Mouse (Mus musculus) left cerebral cortex, postnatal 25 days (tissue): ENCODE results near the gene 2310061I04Rik. TPM values are rescaled to one million over a fixed set of nuclear protein-coding genes. Genes with fewer than 3 reads are reported as not detected.
A peak's percentile ranks its signal among the peaks of the same experiment; 100 is the strongest.
"Not testable (repeated sequence)": the region's sequence is repeated elsewhere in the genome, so short reads cannot be mapped to it uniquely, and the experiment has no call there.

Source experiments
- DNase-seq, 2 experiments: peaks; one replicate each; pipeline ENCODE4 v3.0.0; 2022; ENCODE audit warnings: low spot score in 2 of 2, mixed read lengths in 1 of 2
- intact Hi-C: fragments of 180-260 bp; cut with DNase I; formaldehyde crosslinking; loops from one replicate; pipeline ENCODE4 v1.15.1; 2025
- total RNA-seq, 2 experiments: library from RNA; stranded (reverse); gene quantifications; 2 replicates each; pipeline ENCODE4 v1.2.3; 2021

Gene 2310061I04Rik
- total RNA-seq = 10 to 100 TPM; 55.4 to 59.6 TPM

DNA sequence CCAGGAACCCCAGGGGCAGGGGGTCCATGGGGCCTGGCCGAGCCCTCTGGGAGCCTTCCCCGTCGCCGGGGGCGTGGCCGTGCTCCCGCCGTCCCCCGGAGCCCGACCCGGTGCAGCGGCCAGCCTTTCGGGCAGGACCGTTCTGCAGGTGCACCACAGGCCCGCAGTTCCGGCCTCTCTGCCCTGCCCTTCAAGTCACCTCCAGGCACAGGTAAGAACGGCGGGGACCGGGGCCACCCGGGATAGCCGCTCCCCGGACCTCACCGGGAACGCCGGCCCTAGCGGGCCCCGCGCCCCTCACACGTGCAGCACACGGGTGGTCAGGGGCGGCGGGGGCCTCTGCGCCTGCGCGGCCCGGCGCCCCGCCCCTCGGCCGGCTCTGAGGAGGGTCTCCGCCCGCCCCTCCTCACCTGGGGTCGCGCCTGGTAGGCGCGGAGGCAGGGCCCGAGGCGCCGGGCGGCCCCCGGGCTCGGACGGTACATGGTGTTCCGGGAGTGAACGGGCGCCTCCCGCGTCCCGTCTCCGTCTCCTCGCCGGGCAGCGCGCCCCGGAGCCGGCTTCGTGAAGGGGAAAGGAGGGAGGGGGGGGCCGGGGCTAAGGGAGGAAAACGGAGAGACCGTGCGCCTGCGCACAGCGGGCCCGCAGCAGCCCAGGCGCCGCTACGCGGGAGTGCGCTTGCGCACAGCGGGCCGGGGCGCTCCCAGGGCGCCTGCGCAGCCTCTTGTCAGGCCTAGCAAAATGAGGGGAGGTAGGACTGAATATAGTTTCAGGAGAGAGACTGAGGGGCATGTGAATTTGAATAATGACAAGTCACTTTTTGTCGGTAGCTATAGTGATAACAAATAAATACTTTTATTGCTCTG, at the start of gene 2310061I04Rik:
Gene 2310061I04Rik, minus strand, starts transcription at position 651 of the 863 bp plus-strand sequence.
- peak; percentile 92 to 96 for DNase-seq
- intact Hi-C loops = no loop called here

DNA sequence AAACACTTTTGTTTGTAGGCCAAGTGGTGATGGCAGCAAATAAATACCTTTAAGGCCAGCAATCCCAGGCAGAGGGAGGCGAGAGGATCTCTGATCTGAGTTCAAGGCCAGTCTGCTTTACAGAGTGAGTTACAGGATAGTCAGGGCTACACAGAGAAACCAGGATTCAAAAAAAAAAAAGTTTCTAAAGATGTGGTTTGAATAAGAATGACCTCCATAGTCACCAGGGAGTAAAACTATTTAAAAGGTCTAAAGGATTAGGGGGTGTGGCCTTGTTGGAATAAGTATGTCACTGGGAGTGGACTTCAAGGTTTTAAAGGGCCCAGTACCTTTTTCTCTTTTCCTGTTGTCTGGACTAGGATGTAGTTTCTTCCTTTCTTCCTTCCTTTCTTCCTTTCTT, 42.7 kb upstream of the 2310061I04Rik start:
- intact Hi-C loops = loop anchor here (5.0 to 10.0 kb wide), 4 partner anchors 125 to 477 kb away; partner anchors contain the start of gene H2-T3
- no peak for DNase-seq

DNA sequence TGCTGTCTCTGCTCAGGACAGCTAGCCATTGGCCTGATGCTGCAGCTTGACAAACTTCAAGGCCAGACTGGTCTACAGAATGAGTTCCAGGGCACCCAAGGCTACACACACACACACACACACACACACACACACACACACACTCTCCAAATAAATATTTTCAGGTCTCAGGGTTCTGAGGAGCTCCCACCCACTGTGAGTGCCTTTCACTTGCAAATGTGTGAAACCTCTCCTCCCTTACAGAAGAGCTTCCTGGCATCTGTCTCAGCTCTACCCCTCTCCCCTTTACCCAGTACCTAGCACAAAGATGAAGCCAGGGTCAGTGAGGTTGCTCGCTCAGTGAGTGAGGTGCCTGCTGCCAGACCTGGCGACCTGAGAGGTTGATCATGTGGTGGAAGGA, 41.9 kb upstream of the 2310061I04Rik start:
- intact Hi-C loops = loop anchor here (5.0 to 10.0 kb wide), 4 partner anchors 126 to 478 kb away; partner anchors contain the start of gene H2-T3
- no peak for DNase-seq

DNA sequence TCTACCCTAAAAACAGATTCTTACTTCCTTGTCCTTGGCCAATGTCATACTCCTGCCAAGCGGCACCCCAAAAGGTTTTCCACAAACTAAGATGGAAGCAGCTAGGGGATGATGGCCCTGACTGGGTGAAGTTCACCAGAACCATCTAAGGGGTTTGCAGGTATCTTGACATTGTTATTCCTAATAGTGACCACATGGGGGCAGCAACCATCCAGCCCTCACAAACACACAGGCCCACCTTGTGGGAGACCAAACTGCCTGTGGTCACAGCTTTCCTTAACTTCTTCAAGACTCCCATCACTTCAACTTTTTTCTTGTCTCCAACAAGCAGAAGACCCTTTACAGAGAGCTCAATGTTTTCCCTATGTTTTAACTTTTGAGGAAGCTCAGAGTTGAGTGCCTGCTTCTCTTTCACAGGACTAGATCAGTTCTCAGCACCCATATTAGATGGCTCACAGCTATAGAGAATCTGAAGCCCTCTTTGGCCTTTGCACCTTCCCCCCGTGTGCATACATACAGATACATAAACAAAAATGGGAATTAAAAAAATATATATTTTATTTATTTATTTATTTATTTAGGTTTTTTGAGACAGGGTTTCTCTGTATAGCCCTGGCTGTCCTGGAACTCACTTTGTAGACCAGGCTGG, 40.6 kb upstream of the 2310061I04Rik start:
- peak; percentile 58 to 59 for DNase-seq
- intact Hi-C loops = loop anchor here (1.0 to 10.0 kb wide), 5 partner anchors 55 to 479 kb away; partner anchors contain the start of gene H2-T3

DNA sequence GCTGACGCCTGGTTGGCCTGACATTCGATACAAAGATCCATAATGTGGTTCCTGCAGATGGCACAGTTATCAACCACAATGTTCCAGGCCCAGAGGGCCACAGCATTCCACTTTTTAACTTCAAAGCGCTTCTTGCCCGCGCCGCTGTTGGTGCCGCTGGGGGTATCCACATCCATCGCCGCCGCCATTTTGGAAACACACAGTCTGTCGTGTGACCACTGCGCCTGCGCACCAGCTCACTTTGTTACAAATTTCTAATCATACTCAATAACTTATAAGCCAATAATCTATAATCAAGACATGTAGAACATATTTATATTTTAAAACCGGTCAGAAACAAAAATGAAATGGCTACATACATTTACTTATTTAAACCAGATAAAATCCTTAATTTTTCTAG, 38.5 kb upstream of the 2310061I04Rik start:
- DNase-seq = not testable (repeated sequence)
- intact Hi-C loops = loop anchor here (5.0 to 10.0 kb wide), 4 partner anchors 129 to 482 kb away; partner anchors contain the start of gene H2-T3

DNA sequence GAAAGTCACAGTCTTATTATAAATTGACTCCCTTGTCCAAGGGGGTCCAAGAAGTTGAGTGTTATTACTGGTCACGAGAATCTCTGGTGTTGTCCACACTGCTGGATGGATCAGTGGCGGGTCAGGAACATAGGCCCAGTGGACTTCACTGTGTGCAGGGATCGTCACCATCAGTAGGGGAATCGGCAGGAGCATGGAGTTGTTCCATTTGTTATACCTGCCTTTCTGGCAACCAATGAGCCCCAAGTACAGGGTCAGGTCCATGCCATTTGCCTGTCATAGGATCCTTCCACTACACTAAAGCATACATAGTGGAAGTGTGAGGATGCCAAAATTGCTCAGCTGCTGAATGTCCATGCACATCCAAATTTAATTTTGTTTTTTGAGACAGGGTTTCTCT, 35.4 kb upstream of the 2310061I04Rik start:
- intact Hi-C loops = loop anchor here (10.0 kb wide), 2 partner anchors 132 to 262 kb away; partner anchors contain the start of gene H2-T3
- DNase-seq = no peak

DNA sequence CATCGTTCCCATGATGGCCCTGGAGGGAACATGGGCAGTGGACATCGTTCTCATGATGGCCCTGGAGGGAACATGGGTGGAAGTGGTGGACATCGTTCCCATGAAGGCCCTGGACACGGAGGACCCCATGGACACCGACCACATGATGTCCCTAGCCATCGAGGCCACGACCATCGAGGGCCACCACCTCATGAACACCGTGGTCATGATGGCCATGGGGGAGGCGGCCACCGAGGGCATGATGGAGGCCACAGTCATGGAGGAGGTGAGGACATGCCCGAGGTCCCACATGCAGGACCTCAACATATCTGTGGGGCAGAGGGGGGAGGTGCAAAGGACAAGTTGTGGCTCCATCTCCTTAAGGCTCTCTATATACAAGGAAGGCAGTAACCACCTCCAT, 33.4 kb upstream of the 2310061I04Rik start:
- intact Hi-C loops = loop anchor here (10.0 kb wide), 2 partner anchors 134 to 264 kb away; partner anchors contain the start of gene H2-T3
- no peak for DNase-seq

DNA sequence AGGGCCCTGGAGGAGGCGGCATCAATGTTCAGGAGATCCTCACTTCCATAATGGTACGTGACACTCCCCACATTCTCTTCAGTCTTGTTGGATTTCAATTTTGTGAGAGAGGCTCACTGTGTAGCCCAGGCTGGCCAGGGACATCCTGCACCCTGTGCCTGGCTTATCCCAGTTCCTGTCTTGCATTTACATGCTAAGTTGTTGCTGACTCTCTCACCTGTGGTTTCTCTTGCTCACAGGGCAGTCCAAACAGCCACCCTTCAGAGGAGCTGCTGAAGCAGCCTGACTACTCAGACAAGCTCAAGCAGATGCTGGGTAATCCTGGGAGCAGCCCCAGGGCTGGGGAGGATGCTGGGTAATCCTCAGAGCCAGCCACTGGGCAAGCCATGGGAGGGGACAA, 32.3 kb upstream of the 2310061I04Rik start:
- no peak for DNase-seq
- intact Hi-C loops = no loop called here

DNA sequence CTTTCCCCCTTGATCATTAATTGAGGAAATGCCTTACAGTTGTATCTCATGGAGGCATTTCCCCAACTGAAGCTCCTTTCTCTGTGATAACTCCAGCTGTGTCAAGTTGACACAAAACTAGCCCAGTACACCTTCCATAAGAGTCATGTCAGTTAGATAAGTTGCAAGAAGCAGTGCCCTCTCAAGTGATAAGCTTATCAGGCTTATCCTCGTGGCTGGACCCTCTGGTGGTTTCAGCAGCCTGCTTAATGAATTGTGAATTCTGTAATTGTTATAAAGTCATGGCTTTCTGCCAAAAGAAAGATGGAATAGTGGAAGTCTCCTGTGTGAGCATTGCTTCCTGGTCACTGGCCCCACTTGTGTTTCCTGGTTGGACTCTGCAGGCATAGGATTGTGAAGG, 30.2 kb upstream of the 2310061I04Rik start:
- DNase-seq = no peak
- intact Hi-C loops = no loop called here

DNA sequence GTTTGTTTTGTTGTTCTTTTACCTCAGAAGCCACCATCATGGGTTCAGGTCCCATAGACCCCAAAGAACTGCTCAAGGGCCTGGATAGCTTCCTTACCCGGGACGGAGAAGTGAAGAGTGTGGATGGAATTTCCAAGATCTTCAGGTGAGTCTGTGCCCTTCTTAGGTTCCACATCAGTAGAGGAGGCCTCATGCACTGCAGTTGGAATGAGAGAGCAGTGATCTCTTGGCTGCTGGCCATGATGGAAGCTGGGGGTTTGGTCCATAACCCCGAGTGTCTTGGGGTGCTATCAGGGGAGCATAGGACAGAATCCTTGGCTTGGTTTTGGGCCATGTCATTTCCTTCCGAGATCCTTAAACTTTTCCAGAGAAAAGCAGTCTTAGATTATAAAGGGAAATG, 26.1 kb upstream of the 2310061I04Rik start:
- DNase-seq = no peak
- intact Hi-C loops = no loop called here

DNA sequence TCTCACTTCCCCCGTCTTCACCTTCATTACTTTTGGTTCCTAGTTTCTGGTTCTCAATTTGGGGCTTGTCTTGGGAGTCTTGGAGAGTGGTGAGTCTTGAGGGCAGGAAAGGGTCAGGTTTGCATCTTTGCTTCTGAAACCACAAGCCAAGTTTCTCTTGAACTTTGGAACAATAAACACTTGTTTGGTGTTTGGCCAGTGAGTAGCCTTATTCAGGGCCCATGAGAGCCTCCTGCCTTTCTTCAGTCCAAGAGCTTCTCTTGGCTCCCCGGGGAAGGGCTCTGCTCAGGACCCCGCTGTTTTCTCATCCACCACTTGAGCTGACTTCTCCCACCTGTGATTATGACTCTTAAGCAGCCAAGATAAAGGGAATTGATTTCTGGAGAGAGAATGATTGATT, 25.3 kb upstream of the 2310061I04Rik start:
- intact Hi-C loops = no loop called here
- DNase-seq = no peak

DNA sequence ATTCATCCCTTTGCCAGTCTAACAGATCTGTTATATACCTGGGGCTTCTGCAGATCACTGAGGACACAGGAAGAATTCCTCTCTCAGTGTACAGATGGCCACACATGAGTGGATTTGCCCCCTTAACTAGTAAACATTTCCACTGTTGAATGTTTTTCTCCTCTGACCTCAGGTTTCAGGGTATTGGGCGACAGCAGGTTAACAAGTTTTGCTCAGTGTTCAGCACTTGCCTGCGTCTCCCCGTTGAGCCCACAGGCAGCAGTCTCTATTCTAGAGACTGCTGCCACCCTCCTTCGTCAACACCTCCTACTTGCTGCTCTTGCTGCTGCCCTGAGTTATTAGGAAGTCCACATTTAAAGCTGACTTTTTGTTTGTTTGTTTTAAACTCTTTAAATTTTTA, 24.5 kb upstream of the 2310061I04Rik start:
- DNase-seq = no peak
- intact Hi-C loops = no loop called here

DNA sequence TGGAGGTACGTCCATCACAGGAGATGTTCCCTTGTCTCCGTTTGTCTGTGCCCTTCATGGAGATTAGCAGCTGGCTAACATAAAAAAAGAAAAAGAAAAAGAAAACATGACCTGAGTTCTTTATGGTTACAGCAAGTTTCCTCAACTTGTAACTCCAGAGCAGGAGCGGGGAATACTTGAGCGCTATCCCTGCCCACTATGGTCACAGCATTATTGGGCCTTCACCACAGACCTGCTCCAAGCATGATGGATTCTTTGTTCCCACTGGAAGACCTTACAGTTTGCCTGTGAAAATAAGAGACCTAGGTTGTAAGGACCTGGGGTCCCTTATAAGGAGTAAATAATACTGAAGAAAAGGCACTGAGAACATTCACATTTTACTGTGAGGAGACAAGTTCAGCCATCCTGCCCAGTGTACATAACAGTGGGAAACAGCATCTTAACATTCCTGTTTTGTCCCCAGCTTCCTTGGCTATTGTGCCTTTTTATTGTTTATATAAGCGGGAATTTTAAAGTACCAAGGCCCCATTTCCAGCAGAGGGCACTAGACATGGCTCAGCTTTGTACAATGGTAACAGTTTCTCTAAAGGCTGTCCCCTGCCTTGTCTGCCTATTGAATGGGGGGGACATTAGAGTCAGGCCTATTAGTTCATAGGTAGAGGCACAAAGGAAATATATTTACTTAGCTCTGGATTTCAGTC, 23.8 kb upstream of the 2310061I04Rik start:
- intact Hi-C loops = no loop called here
- DNase-seq = peak in 1 of 2 experiments; percentile 59

DNA sequence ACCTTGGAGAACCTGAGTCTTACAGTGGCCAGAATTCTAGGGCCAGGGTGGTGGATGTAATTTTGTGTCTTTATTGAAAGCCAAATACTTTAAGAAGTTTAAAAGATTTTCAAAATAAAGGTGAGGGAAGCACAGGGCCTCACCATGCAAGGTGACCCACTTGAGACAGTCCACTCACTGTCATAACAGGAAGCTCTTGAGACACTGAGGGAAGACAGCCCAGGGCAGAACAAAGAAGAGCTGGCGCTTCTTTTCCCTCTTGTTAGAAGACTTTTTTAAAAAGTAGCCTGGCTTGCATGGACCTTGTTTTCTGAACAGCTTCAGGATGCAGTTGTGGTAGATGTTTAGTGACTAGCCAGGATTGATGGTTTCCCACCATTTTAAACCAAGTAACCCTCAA, 23.2 kb upstream of the 2310061I04Rik start:
- no peak for DNase-seq
- intact Hi-C loops = no loop called here

DNA sequence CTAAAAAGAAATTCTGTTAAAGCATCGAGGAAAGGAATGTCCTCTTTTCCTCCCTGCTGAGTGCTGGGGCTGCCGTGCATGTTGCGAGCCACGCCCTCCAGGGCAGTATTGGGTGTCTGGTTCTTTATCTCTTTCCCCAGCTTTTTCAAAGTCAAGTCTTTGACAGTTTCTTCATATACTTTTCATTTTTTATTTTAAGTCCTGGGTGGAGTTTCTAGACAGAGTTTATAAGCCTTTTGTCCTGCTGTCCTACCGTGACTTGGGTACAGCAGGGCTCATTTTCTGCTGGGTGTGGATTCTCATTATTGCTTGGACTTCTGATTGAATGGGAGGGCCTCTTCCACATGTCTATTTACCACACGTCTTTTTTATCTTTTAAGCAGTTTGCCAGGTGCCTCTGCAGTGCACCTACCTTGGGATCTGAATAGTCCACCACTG, 22.7 kb upstream of the 2310061I04Rik start:
- DNase-seq = no peak
- intact Hi-C loops = loop anchor here (5.0 kb wide), 1 partner anchor 83 kb away; the partner anchor contains the start of gene Tubb5

DNA sequence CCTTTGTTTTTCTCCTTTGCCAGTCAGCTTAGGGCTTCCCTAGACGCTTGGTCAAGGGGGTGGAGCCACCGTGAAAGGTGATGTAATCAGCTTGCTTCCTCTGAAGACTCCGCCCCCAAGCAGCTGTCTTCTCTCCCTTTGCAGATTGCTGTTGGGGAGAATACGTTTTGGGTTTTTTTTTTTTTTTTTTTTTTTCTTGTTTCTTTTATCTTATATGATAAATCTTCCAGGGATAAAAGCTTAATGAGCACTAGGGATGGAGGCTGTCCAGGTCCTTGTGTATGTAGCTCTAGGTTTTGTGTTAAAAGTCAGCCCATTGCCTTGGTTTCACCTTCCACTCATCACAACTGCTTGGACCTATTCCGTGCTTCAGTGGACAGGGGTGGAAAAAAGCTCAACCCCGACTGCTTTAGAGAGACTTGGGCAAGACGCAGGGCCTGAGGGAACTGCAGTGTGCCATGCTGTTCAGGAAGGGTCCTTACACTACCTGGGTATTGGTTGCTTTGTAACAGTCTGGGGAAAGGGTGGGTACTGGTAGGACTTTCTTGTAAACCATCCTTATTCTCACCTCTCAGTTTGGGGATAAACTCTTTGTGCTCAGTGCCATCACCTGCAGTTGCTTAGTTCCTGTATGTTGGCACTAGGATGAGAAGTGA, 22.0 kb upstream of the 2310061I04Rik start:
- DNase-seq = peak; percentile 93 to 98
- intact Hi-C loops = loop anchor here (5.0 kb wide), 1 partner anchor 82 kb away; the partner anchor contains the start of gene Tubb5

DNA sequence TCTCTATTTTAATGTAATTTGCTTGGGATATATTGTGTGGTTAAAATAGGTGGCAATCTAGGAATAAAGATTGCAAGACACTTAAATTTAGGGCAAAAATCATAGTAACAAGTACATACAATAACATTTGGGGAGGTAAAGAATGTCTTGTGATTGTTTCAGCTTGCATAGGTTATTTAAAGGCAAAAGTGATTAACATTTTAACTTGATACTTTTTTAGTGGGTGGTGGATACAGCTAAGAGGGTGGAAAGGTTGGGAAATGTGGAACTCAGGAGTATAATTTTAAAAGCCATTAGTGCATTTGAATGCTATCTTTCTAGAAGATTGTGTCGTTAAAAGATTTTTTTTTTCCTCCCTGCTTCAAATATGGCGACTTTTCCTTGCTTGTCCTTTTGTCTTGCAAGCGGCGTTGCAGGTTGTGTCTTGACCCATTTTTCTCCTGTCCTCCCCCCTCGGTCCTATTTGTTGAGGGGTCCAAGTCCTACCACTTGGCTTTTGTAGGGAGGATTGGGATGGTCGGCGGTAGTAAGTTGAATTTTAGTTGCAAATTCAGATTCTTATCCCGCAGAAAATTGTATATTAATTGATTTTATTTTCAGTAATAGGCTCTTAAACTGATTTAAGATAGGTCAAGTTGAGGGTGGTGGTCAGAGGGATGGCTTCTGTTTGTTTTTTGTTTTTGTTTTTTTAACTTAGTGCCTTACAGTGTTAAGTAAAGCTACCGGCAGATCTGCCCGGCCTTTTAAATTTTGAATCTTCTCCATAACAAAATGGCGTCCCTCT, 21.2 kb upstream of the 2310061I04Rik start:
- intact Hi-C loops = loop anchor here (5.0 kb wide), 1 partner anchor 81 kb away; the partner anchor contains the start of gene Tubb5
- peak in 1 of 2 experiments; percentile 69 for DNase-seq
